12 mouse cellular contexts compared by ENCODE assay signal in genomic region chr6:90808134-90808533, GRCm38 (mm10).
A peak's percentile ranks its signal among the peaks of the same experiment; 100 is the strongest.
DNase-seq lines count a peak whose midpoint lies in the region; ATAC-seq and TF ChIP-seq lines count a peak whose summit lies in the region.
"Had no signal": no experiment of that assay in that cellular context is flagged by ENCODE, and none has a peak within 500 bp of the region (broad histone marks: within the 10 kb centered on the region; RNA-seq: fewer than 3 reads in every experiment).

No protein-coding gene starts in this region.

- H3K27ac ChIP-seq in heart, postnatal 0 days (ENCODE audit: low read depth) = peak overlapping the region; percentile 75
- H3K27ac ChIP-seq in heart, adult 2 months = no peak overlapping the region
- peak overlapping the region; percentile 95 for H3K27ac ChIP-seq in cerebellum, adult 2 months (ENCODE audit: insufficient read depth, low read length)
- no peak overlapping the region for H3K27ac ChIP-seq in forebrain, embryonic 11.5 days (ENCODE audit: low read depth, low read length)
- no peak overlapping the region for H3K27ac ChIP-seq in midbrain, embryonic 13.5 days
- H3K27ac ChIP-seq: embryonic facial prominence, embryonic 12.5 days; macrophage had no signal

- TF ChIP-seq EP300 in heart, postnatal 0 days (IDR thresholded peaks at IDR 0.05; ENCODE audit: low read depth) = no peak
- no peak for TF ChIP-seq EP300 in heart, adult 2 months (IDR thresholded peaks at IDR 0.05; ENCODE audit: insufficient read depth, low read depth, low read length)

- no peaks in the 10 kb centered on the region for H3K9me3 ChIP-seq in heart, postnatal 0 days (replicated peaks; ENCODE audit: control insufficient read depth, low read length)
- H3K9me3 ChIP-seq in forebrain, embryonic 11.5 days (ENCODE audit: control insufficient read depth, low read length) = no peaks in the 10 kb centered on the region
- H3K9me3 ChIP-seq in midbrain, embryonic 13.5 days = no peaks in the 10 kb centered on the region
- H3K9me3 ChIP-seq: embryonic facial prominence, embryonic 12.5 days had no signal

- TF ChIP-seq CTCF in heart, postnatal 0 days (IDR thresholded peaks at IDR 0.05; ENCODE audit: low read depth) = no peak
- TF ChIP-seq CTCF in heart, adult 2 months (IDR thresholded peaks at IDR 0.05) = no peak
- TF ChIP-seq CTCF in cerebellum, adult 2 months (IDR thresholded peaks at IDR 0.05; ENCODE audit: borderline replicate concordance, insufficient read depth, low read depth, low read length) = no peak

- no peak overlapping the region for H3K4me3 ChIP-seq in heart, postnatal 0 days (ENCODE audit: low read depth, low read length)
- H3K4me3 ChIP-seq in heart, adult 2 months = no peak overlapping the region
- peak overlapping the region; percentile 71 for H3K4me3 ChIP-seq in cerebellum, adult 2 months (replicated peaks; ENCODE audit: insufficient read depth, low read depth, low read length)
- no peak overlapping the region for H3K4me3 ChIP-seq in forebrain, embryonic 11.5 days (ENCODE audit: low read depth, low read length)
- 0 out of 2 replicates have a peak overlapping the region, but pooled peaks have one; percentile 45 for H3K4me3 ChIP-seq in midbrain, embryonic 13.5 days (replicated peaks)
- H3K4me3 ChIP-seq: embryonic facial prominence, embryonic 12.5 days had no signal

- H3K4me2 ChIP-seq in heart, postnatal 0 days (ENCODE audit: low read depth, low read length) = no peak overlapping the region
- H3K4me2 ChIP-seq in forebrain, embryonic 11.5 days (ENCODE audit: low read depth, low read length, severe bottlenecking) = no peak overlapping the region
- peak overlapping the region; percentile 65 for H3K4me2 ChIP-seq in midbrain, embryonic 13.5 days (replicated peaks)
- H3K4me2 ChIP-seq: embryonic facial prominence, embryonic 12.5 days; liver, embryonic 11.5 days had no signal

- ATAC-seq in heart, postnatal 0 days (ENCODE audit: insufficient read depth, low read depth) = no peak
- no peak for ATAC-seq in forebrain, embryonic 11.5 days (replicated peaks; ENCODE audit: low FRiP score)
- ATAC-seq in midbrain, embryonic 13.5 days = no peak
- ATAC-seq: intestine, postnatal 0 days had no signal

- intact Hi-C loops in heart, adult 2 months (cut with DNase I) = no loop called here

- WGBS in heart, postnatal 0 days = 56% methylated on average over 3 of the region's 3 CpGs
- WGBS in heart, adult 2 months = 78% methylated on average over 3 of the region's 3 CpGs
- 5% methylated on average over 3 of the region's 3 CpGs for WGBS in cerebellum, adult 2 months
- WGBS in forebrain, embryonic 11.5 days = 56% methylated on average over 3 of the region's 3 CpGs
- WGBS in midbrain, embryonic 13.5 days = 48% methylated on average over 3 of the region's 3 CpGs

- H3K9ac ChIP-seq in heart, postnatal 0 days (replicated peaks; ENCODE audit: low read depth, low read length) = peak overlapping the region; percentile 28; the same call in 1 of the 2 replicates
- no peak overlapping the region for H3K9ac ChIP-seq in heart, adult 2 months (ENCODE audit: low read depth, low read length)
- H3K9ac ChIP-seq in forebrain, embryonic 11.5 days (ENCODE audit: low read length) = 0 out of 2 replicates have a peak overlapping the region, but pooled peaks have one; percentile 3
- H3K9ac ChIP-seq in midbrain, embryonic 13.5 days (replicated peaks) = peak overlapping the region; percentile 17; the same call in 1 of the 2 replicates
- H3K9ac ChIP-seq: embryonic facial prominence, embryonic 12.5 days had no signal

- no peak for DNase-seq in heart, postnatal 0 days (ENCODE audit: low spot score)
- no peak for DNase-seq in heart, adult 2 months
- DNase-seq in cerebellum, adult 2 months = peak; percentile 56 to 65
- DNase-seq in forebrain, embryonic 11.5 days (ENCODE audit: low spot score) = no peak
- no peak for DNase-seq in lung, postnatal 14 days
- DNase-seq in kidney, adult 18-20 months = no peak
- DNase-seq in thymus, postnatal 14 days = no peak

- H3K4me1 ChIP-seq in heart, postnatal 0 days (ENCODE audit: control insufficient read depth, insufficient read depth) = peaks cover 37% of the 10 kb centered on the region
- no peaks in the 10 kb centered on the region for H3K4me1 ChIP-seq in heart, adult 2 months (ENCODE audit: control insufficient read depth, insufficient read depth, low read length)
- H3K4me1 ChIP-seq in cerebellum, adult 2 months (ENCODE audit: control insufficient read depth, insufficient read depth, low read length) = peaks cover 47% of the 10 kb centered on the region
- peaks cover 22% of the 10 kb centered on the region for H3K4me1 ChIP-seq in forebrain, embryonic 11.5 days (replicated peaks; ENCODE audit: control insufficient read depth, insufficient read depth, low read length)
- H3K4me1 ChIP-seq in midbrain, embryonic 13.5 days (replicated peaks) = peaks cover 49% of the 10 kb centered on the region

- TF ChIP-seq POLR2A in heart, adult 2 months (IDR thresholded peaks at IDR 0.05; ENCODE audit: insufficient read depth, low read depth, low read length) = no peak
- TF ChIP-seq POLR2A in cerebellum, adult 2 months (IDR thresholded peaks at IDR 0.05; ENCODE audit: borderline replicate concordance, insufficient read depth, low read length) = no peak

- H3K36me3 ChIP-seq in heart, postnatal 0 days (replicated peaks; ENCODE audit: control insufficient read depth, insufficient read depth, low read length) = no peaks in the 10 kb centered on the region
- H3K36me3 ChIP-seq in heart, adult 2 months (ENCODE audit: control insufficient read depth, insufficient read depth, low read length) = no peaks in the 10 kb centered on the region
- H3K36me3 ChIP-seq in forebrain, embryonic 11.5 days (ENCODE audit: control insufficient read depth, insufficient read depth, low read length) = no peaks in the 10 kb centered on the region
- no peaks in the 10 kb centered on the region for H3K36me3 ChIP-seq in midbrain, embryonic 13.5 days
- H3K36me3 ChIP-seq: embryonic facial prominence, embryonic 12.5 days had no signal

- no peaks in the 10 kb centered on the region for H3K27me3 ChIP-seq in heart, postnatal 0 days (ENCODE audit: control insufficient read depth, insufficient read depth, low read length)
- no peaks in the 10 kb centered on the region for H3K27me3 ChIP-seq in heart, adult 2 months (ENCODE audit: control insufficient read depth, insufficient read depth, low read length)
- H3K27me3 ChIP-seq in cerebellum, adult 2 months (ENCODE audit: control insufficient read depth, insufficient read depth, low read length) = no peaks in the 10 kb centered on the region
- no peaks in the 10 kb centered on the region for H3K27me3 ChIP-seq in forebrain, embryonic 11.5 days (ENCODE audit: control insufficient read depth, insufficient read depth, low read length)
- peaks cover 14% of the 10 kb centered on the region for H3K27me3 ChIP-seq in midbrain, embryonic 13.5 days
- H3K27me3 ChIP-seq: embryonic facial prominence, embryonic 12.5 days had no signal

- no peaks in the 10 kb centered on the region for H3K79me2 ChIP-seq in heart, adult 2 months (replicated peaks; ENCODE audit: control insufficient read depth, insufficient read depth, low read length)

Comparison
In these comparisons a context has a peak if more than half of its experiments do, and no peak if none do; other contexts are left out.
1. H3K27ac ChIP-seq: peak in heart, postnatal 0 days (single experiment) and cerebellum, adult 2 months (single experiment); none in heart, adult 2 months (single experiment), forebrain, embryonic 11.5 days (single experiment) and midbrain, embryonic 13.5 days (single experiment).
2. DNase-seq: peak in cerebellum, adult 2 months (2 of 2); none in heart, postnatal 0 days (single experiment), heart, adult 2 months (0 of 2), forebrain, embryonic 11.5 days (single experiment), lung, postnatal 14 days (single experiment), kidney, adult 18-20 months (single experiment) and thymus, postnatal 14 days (single experiment).
3. H3K4me3 ChIP-seq: peak in cerebellum, adult 2 months (single experiment) and midbrain, embryonic 13.5 days (single experiment); none in heart, postnatal 0 days (single experiment), heart, adult 2 months (single experiment) and forebrain, embryonic 11.5 days (single experiment).